Mouse (Mus musculus) granulocyte monocyte progenitor cell, adult 5-6 weeks (primary cell): ENCODE data around the gene Lrp2. TPM values are rescaled to one million over a fixed set of nuclear protein-coding genes. Genes with fewer than 3 reads are reported as not detected.

Source experiments
- total RNA-seq, 2 experiments: library from RNA; stranded (forward) in 1 of 2; stranded (reverse) in 1 of 2; fragments of 200-712, 200-1000 nt in 1 of 2; fragments of >200 nt in 1 of 2; fragmentation: Nextera tagmentation in 1 of 2; gene quantifications; 2 replicates each; pipeline ENCODE4 v1.2.3; 2014 to 2017

Lrp2 gene
- total RNA-seq, 2 experiments from 2014 or later, result not detected

Other genes with a start within 250 kb of the Lrp2 start
- not detected in 2 replicates for gene Abcb11, start 243.4 kb downstream of the Lrp2 start, total RNA-seq (2014; fragmentation: Nextera tagmentation)
- not detected in 2 replicates for gene Abcb11, start 243.4 kb downstream of the Lrp2 start, total RNA-seq (2017)
- gene Dhrs9, start 205.6 kb downstream of the Lrp2 start, total RNA-seq (2014; fragmentation: Nextera tagmentation), result 0.09 TPM in 1 of 2 replicates, not detected in the other
- gene Dhrs9, start 205.6 kb downstream of the Lrp2 start, total RNA-seq (2017), result 0.73 and 0.82 TPM in 2 replicates
- gene Bbs5, start 61.1 kb upstream of the Lrp2 start, total RNA-seq (2014; fragmentation: Nextera tagmentation), result 18.0 and 19.5 TPM in 2 replicates
- gene Bbs5, start 61.1 kb upstream of the Lrp2 start, total RNA-seq (2017), result 5.2 and 8.7 TPM in 2 replicates
- not detected in 2 replicates for gene Klhl41, start 84.1 kb upstream of the Lrp2 start, total RNA-seq (2014; fragmentation: Nextera tagmentation)
- gene Klhl41, start 84.1 kb upstream of the Lrp2 start, total RNA-seq (2017), result 0.09 and 0.26 TPM in 2 replicates
- 16.4 and 19.6 TPM in 2 replicates for gene Fastkd1, start 127.5 kb upstream of the Lrp2 start, total RNA-seq (2014; fragmentation: Nextera tagmentation)
- gene Fastkd1, start 127.5 kb upstream of the Lrp2 start, total RNA-seq (2017), result 14.3 and 16.8 TPM in 2 replicates
- gene Ppig, start 136.5 kb upstream of the Lrp2 start, total RNA-seq (2014; fragmentation: Nextera tagmentation), result 89.5 and 93.1 TPM in 2 replicates
- 97.5 and 111 TPM in 2 replicates for gene Ppig, start 136.5 kb upstream of the Lrp2 start, total RNA-seq (2017)
- 1.8 and 2.5 TPM in 2 replicates for gene Ccdc173, start 203.5 kb upstream of the Lrp2 start, total RNA-seq (2014; fragmentation: Nextera tagmentation)
- gene Ccdc173, start 203.5 kb upstream of the Lrp2 start, total RNA-seq (2017), result 2.1 and 3.0 TPM in 2 replicates
- gene Phospho2, start 203.6 kb upstream of the Lrp2 start, total RNA-seq (2014; fragmentation: Nextera tagmentation), result 18.5 and 27.8 TPM in 2 replicates
- gene Phospho2, start 203.6 kb upstream of the Lrp2 start, total RNA-seq (2017), result 17.8 and 24.1 TPM in 2 replicates
- gene Klhl23, start 235.9 kb upstream of the Lrp2 start, total RNA-seq (2014; fragmentation: Nextera tagmentation), result 10.8 and 14.6 TPM in 2 replicates
- 31.5 and 33.6 TPM in 2 replicates for gene Klhl23, start 235.9 kb upstream of the Lrp2 start, total RNA-seq (2017)